Mouse (Mus musculus): ENCODE measurements around the gene Rep15.

DNA sequence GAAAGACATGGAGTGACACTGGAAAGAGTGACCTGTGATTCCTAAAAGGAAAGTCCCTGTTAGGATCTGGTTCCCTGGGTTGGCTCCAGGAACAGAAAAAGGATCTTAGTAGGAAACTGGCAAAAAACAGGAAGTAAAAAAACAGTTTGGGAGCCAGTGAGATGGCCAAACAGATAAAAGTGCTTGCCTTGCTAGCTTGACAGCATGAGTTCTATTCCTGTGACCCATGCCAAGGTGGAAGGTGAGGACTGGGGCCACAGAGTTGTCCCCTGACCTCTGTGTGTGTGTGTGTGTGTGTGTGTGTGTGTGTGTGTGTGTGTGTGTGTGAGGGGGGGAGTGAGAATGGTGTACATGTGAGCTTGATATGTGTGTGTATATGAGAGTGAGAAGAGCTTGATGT lies 8.8 kb upstream of the Rep15 start:
- TF ChIP-seq POLR2A (IDR thresholded peaks at IDR 0.05; ENCODE audit: insufficient read depth, low read depth, low read length), result no peak
- no peak for TF ChIP-seq CTCF (IDR thresholded peaks at IDR 0.05)

Measured in heart, adult 2 months (tissue).